Mouse (Mus musculus) thymus, adult 2 months (tissue): ENCODE data around the gene Zfp609. TPM values are rescaled to one million over a fixed set of nuclear protein-coding genes. Genes with fewer than 3 reads are reported as not detected.
A peak's percentile ranks its signal among the peaks of the same experiment; 100 is the strongest.
"Not testable (repeated sequence)": the region's sequence is repeated elsewhere in the genome, so short reads cannot be mapped to it uniquely, and the experiment has no call there.

ENCODE experiments used
- DNase-seq: peaks from one replicate; pipeline ENCODE4 v3.0.0; 2021
- H3K27ac ChIP-seq: fragments of 200-500 bp; 2 replicates; pipeline ENCODE4 v1.5.1; 2012; ENCODE audit warnings: low read length, control low read depth; ENCODE audit not compliant: control insufficient read depth, insufficient read depth
- H3K27me3 ChIP-seq: fragments of 200-500 bp; 2 replicates; pipeline ENCODE4 v1.6.1; 2012; ENCODE audit warnings: mild to moderate bottlenecking, low read length, moderate library complexity, mixed read lengths; ENCODE audit not compliant: control insufficient read depth, insufficient read depth
- H3K36me3 ChIP-seq: fragments of 200-500 bp; 2 replicates; pipeline ENCODE4 v1.6.1; 2012; ENCODE audit warnings: mild to moderate bottlenecking, low read length, moderate library complexity; ENCODE audit not compliant: control insufficient read depth, insufficient read depth
- H3K4me1 ChIP-seq: fragments of 200-500 bp; replicated peaks from 2 replicates; pipeline ENCODE4 v1.6.1; 2012; ENCODE audit warnings: low read length; ENCODE audit not compliant: control insufficient read depth, insufficient read depth
- H3K4me3 ChIP-seq: fragments of 200-500 bp; 2 replicates; pipeline ENCODE4 v1.5.1; 2012; ENCODE audit warnings: mild to moderate bottlenecking, low read length, control low read depth, moderate library complexity; ENCODE audit not compliant: control insufficient read depth, insufficient read depth
- CTCF ChIP-seq: fragments of 200-500 bp; IDR thresholded peaks from 2 replicates; pipeline ENCODE4 v1.5.1; 2012; ENCODE audit warnings: mild to moderate bottlenecking, control low read depth, low read length, moderate library complexity, borderline replicate concordance; ENCODE audit not compliant: control insufficient read depth, poor library complexity, insufficient read depth; ENCODE audit errors: extremely low read depth
- POLR2A ChIP-seq: fragments of 200-500 bp; IDR thresholded peaks from 2 replicates; pipeline ENCODE4 v1.6.1; 2012; ENCODE audit warnings: mild to moderate bottlenecking, low read length, control low read depth, moderate library complexity; ENCODE audit not compliant: control insufficient read depth, poor library complexity, insufficient read depth; ENCODE audit errors: extremely low read depth
- WGBS: fragments of 180-500 bp; shearing (Covaris S2); methylation state at CpG from one replicate; pipeline ENCODE4 v1.1.7; 2018; 5-methylcytosine and 5-hydroxymethylcytosine counted together
- polyA plus RNA-seq: library from polyadenylated mRNA; depleted of rRNA; stranded (reverse); fragments of >200 nt; gene quantifications from 2 replicates; pipeline ENCODE4 v1.2.3, GENCODE M21; 2012

The Zfp609 gene
- polyA plus RNA-seq, 1 experiment = 8.0 TPM

- H3K36me3 ChIP-seq = no peaks in the 10 kb centered on the region
- no peak overlapping the region for H3K4me3 ChIP-seq
- H3K4me1 ChIP-seq = no peaks in the 10 kb centered on the region
- peak; percentile 71 for DNase-seq
- no peaks in the 10 kb centered on the region for H3K27me3 ChIP-seq
- TF ChIP-seq CTCF (peak; percentile 30; the same call in 1 of the 2 replicates), POLR2A (no peak)
- H3K27ac ChIP-seq = no peak overlapping the region
- WGBS = 5% methylated on average over 3 of the region's 3 CpGs
Observed at GRCm38 (mm10) chr9:65664163-65664562, 163.2 kb downstream of the Zfp609 start.

- TF ChIP-seq CTCF (no peak), POLR2A (no peak)
- H3K27me3 ChIP-seq = no peaks in the 10 kb centered on the region
- no peak overlapping the region for H3K4me3 ChIP-seq
- no peaks in the 10 kb centered on the region for H3K36me3 ChIP-seq
- DNase-seq = no peak
- H3K4me1 ChIP-seq = no peaks in the 10 kb centered on the region
- no peak overlapping the region for H3K27ac ChIP-seq
- 92% methylated on average over 1 of the region's 1 CpGs for WGBS
Observed at GRCm38 (mm10) chr9:65661493-65661892, 165.9 kb downstream of the Zfp609 start.

- Histone ChIP-seq H3K4me3 (no peak overlapping the region), H3K27me3 (no peaks in the 10 kb centered on the region), H3K4me1 (no peaks in the 10 kb centered on the region), H3K27ac (no peak overlapping the region), H3K36me3 (no peaks in the 10 kb centered on the region)
- no peak for DNase-seq
- TF ChIP-seq POLR2A = no peak
- no peak for TF ChIP-seq CTCF
- 88% methylated on average over 5 of the region's 5 CpGs for WGBS
Observed at GRCm38 (mm10) chr9:65661029-65661428, 166.3 kb downstream of the Zfp609 start.

- H3K36me3 ChIP-seq = no peaks in the 10 kb centered on the region
- H3K27ac ChIP-seq = no peak overlapping the region
- TF ChIP-seq CTCF (no peak), POLR2A (no peak)
- H3K4me3 ChIP-seq = no peak overlapping the region
- 99% methylated on average over 3 of the region's 3 CpGs for WGBS
- H3K27me3 ChIP-seq = no peaks in the 10 kb centered on the region
- DNase-seq = no peak
- no peaks in the 10 kb centered on the region for H3K4me1 ChIP-seq
Observed at GRCm38 (mm10) chr9:65657218-65657617, 170.1 kb downstream of the Zfp609 start.

- Histone ChIP-seq H3K4me3 (no peak overlapping the region), H3K4me1 (no peaks in the 10 kb centered on the region), H3K36me3 (no peaks in the 10 kb centered on the region), H3K27me3 (no peaks in the 10 kb centered on the region), H3K27ac (no peak overlapping the region)
- no peak for DNase-seq
- WGBS = 32% methylated on average over 8 of the region's 8 CpGs
- no peak for TF ChIP-seq CTCF
- no peak for TF ChIP-seq POLR2A
Observed at GRCm38 (mm10) chr9:65655540-65655939, 171.8 kb downstream of the Zfp609 start.

- Histone ChIP-seq H3K27me3 (no peaks in the 10 kb centered on the region), H3K27ac (no peak overlapping the region), H3K36me3 (no peaks in the 10 kb centered on the region), H3K4me3 (no peak overlapping the region), H3K4me1 (no peaks in the 10 kb centered on the region)
- DNase-seq = no peak
- TF ChIP-seq CTCF = no peak
- TF ChIP-seq POLR2A = no peak
- WGBS = 82% methylated on average over 3 of the region's 3 CpGs
Observed at GRCm38 (mm10) chr9:65654700-65655237, 172.6 kb downstream of the Zfp609 start.

GRCm38 (mm10) chr9:65653741-65654140 lies 173.6 kb downstream of the Zfp609 start:
- H3K27ac ChIP-seq = no peak overlapping the region
- H3K27me3 ChIP-seq = no peaks in the 10 kb centered on the region
- WGBS = 98% methylated on average over 4 of the region's 4 CpGs
- no peaks in the 10 kb centered on the region for H3K36me3 ChIP-seq
- no peaks in the 10 kb centered on the region for H3K4me1 ChIP-seq
- no peak for DNase-seq
- no peak overlapping the region for H3K4me3 ChIP-seq
- TF ChIP-seq CTCF (no peak), POLR2A (no peak)

GRCm38 (mm10) chr9:65651957-65652356 lies 175.4 kb downstream of the Zfp609 start:
- H3K4me1 ChIP-seq, DNase-seq, H3K27me3 ChIP-seq, H3K4me3 ChIP-seq, H3K36me3 ChIP-seq, H3K27ac ChIP-seq: not testable (repeated sequence)
- WGBS = 97% methylated on average over 1 of the region's 1 CpGs
